8 mouse cellular contexts compared by ENCODE assay signal in the genomic region with DNA sequence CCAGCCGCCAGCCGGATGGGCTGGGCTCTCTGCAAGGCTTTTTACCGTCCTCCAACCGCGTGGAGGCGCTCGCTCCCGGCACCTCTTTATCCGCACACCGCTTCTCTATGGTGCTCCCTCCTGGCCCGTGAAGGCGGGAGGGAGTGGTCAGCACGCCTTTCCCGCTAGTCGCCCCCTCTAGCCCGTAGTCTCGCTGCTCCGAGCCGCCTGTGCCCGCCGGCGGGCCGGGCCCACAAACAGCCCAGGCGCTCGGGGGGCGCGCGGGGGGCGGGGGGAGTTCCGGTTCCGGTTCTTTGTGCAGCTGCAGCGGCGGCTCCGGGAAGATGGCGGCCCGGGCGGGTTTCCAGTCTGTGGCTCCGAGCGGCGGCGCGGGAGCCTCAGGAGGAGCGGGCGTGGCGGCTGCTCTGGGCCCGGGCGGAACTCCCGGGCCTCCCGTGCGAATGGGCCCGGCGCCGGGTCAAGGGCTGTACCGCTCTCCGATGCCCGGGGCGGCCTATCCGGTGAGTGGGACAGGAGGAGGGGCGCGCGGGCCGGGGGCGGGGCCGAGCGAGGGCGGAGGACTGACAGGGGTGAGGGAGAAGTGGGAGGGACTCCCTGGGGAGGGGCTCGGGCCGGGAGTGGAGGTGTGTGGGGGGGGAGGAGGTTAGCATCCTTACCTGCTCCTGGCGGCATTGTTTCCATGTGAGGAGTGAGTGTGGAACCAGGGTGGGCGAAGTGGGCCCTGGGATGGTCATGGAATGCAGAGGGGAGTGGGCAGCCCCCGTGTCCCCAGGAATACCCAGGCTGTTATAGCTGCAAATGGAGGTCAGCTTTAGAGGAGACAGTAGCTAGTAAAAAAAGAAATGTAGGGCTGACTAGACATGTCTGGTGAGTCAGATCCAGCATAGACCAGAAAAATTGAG. TPM values are rescaled to one million over a fixed set of nuclear protein-coding genes. Genes with fewer than 3 reads are reported as not detected.
DNase-seq lines count a peak whose midpoint lies in the region; ATAC-seq and TF ChIP-seq lines count a peak whose summit lies in the region.

A gene (plus strand): TSS at position 131 of the 902 bp plus-strand sequence.

- WGBS in forebrain, postnatal 0 days = under 1% methylated on average over 65 of the region's 71 CpGs
- under 1% methylated on average over 67 of the region's 71 CpGs for WGBS in lung, embryonic 15.5 days

- no peaks in the 10 kb centered on the region for H3K9me3 ChIP-seq in G1E (replicated peaks)
- H3K9me3 ChIP-seq in forebrain, postnatal 0 days (ENCODE audit: low read length) = no peaks in the 10 kb centered on the region
- H3K9me3 ChIP-seq in lung, embryonic 15.5 days = no peaks in the 10 kb centered on the region

- H3K4me3 ChIP-seq in G1E (ENCODE audit: low read depth, low read length) = peak within 1 kb of the TSS; percentile 77
- peak within 1 kb of the TSS; percentile 97 for H3K4me3 ChIP-seq in forebrain, postnatal 0 days (ENCODE audit: low read depth, low read length)
- H3K4me3 ChIP-seq in lung, embryonic 15.5 days = peak within 1 kb of the TSS; percentile 85

- TF ChIP-seq CTCF in G1E (IDR thresholded peaks at IDR 0.05; ENCODE audit: low read depth, low read length) = peak; percentile 51
- peak; percentile 90 for TF ChIP-seq CTCF in forebrain, postnatal 0 days (IDR thresholded peaks at IDR 0.05; ENCODE audit: low read depth)

- H3K9ac ChIP-seq in forebrain, postnatal 0 days = peak within 1 kb of the TSS; percentile 97
- peak within 1 kb of the TSS; percentile 99 for H3K9ac ChIP-seq in lung, embryonic 15.5 days

- H3K27ac ChIP-seq in forebrain, postnatal 0 days (ENCODE audit: low read depth, low read length) = peak within 1 kb of the TSS; percentile 98
- H3K27ac ChIP-seq in lung, embryonic 15.5 days = peak within 1 kb of the TSS; percentile 97

- H3K27me3 ChIP-seq in G1E (ENCODE audit: insufficient read depth, low read length) = 0 out of 2 replicates have a peak, but pooled peaks cover 3% of the 10 kb centered on the region
- no peaks in the 10 kb centered on the region for H3K27me3 ChIP-seq in forebrain, postnatal 0 days (ENCODE audit: insufficient read depth, low read length)
- no peaks in the 10 kb centered on the region; the same call in 1 of the 2 replicates for H3K27me3 ChIP-seq in lung, embryonic 15.5 days

- peak; percentile 89 for ATAC-seq in G1E (ENCODE audit: extremely low read depth, insufficient number of reproducible peaks, low FRiP score, poor library complexity, severe bottlenecking)
- ATAC-seq in forebrain, postnatal 0 days = peak; percentile 97
- ATAC-seq in lung, embryonic 15.5 days (ENCODE audit: borderline replicate concordance, extremely low read depth, low FRiP score, low TSS enrichment) = peak; percentile 95

- DNase-seq in G1E (ENCODE audit: low spot score) = peak; percentile 91
- peak; percentile 94 to 98 for DNase-seq in cerebellum, adult 18-20 months
- DNase-seq in forebrain, postnatal 0 days = peak; percentile 98
- DNase-seq in heart, postnatal 4 days = peak; percentile 97
- DNase-seq in layer of hippocampus, adult 8-10 months (ENCODE audit: low spot score in 2 of 2) = peak; percentile 93 to 95
- DNase-seq in ovary, adult 18-20 months (ENCODE audit: low spot score) = peak; percentile 90
- peak; percentile 90 for DNase-seq in thymus, postnatal 0 days (ENCODE audit: low spot score)

- peaks cover 38% of the 10 kb centered on the region for H3K4me1 ChIP-seq in G1E (ENCODE audit: insufficient read depth, low read depth, low read length)
- H3K4me1 ChIP-seq in forebrain, postnatal 0 days (ENCODE audit: insufficient read depth) = peaks cover 20% of the 10 kb centered on the region
- H3K4me1 ChIP-seq in lung, embryonic 15.5 days = peaks cover 23% of the 10 kb centered on the region

- H3K4me2 ChIP-seq in forebrain, postnatal 0 days (ENCODE audit: low read depth) = peak within 1 kb of the TSS; percentile 83
- peak within 1 kb of the TSS; percentile 76 for H3K4me2 ChIP-seq in lung, embryonic 15.5 days

- H3K36me3 ChIP-seq in G1E (replicated peaks) = peaks cover 37% of the 10 kb centered on the region
- peaks cover 46% of the 10 kb centered on the region for H3K36me3 ChIP-seq in forebrain, postnatal 0 days (ENCODE audit: insufficient read depth)
- peaks cover 26% of the 10 kb centered on the region for H3K36me3 ChIP-seq in lung, embryonic 15.5 days

RNA-seq across cellular contexts. Expression of the gene that starts here (rescaled TPM):
- total RNA-seq in G1E (2014; fragmentation: Nextera tagmentation) = 43.3 and 50.9 TPM in 2 replicates
- 11.4 and 12.0 TPM in 2 replicates for total RNA-seq in G1E (2017)
- polyA plus RNA-seq in G1E (2012) = 45.3 and 69.1 TPM in 2 replicates
- 89.7 and 90.1 TPM in 2 replicates for total RNA-seq in forebrain, postnatal 0 days (2014; rRNA removed)
- 93.6 and 107 TPM in 2 replicates for polyA plus RNA-seq in forebrain, postnatal 0 days (2015; fragmentation: Nextera tagmentation; extraction: Ambion mirVana)
- 10 to 100 TPM; 46.5 to 47.7 TPM for total RNA-seq in heart, postnatal 4 days (2021)
- 100 to 1,000 TPM; 106 to 125 (median 113) TPM for total RNA-seq in layer of hippocampus, adult 8-10 months (2022)
- 41.1 and 50.7 TPM in 2 replicates for polyA plus RNA-seq in lung, embryonic 15.5 days (2015; fragmentation: Nextera tagmentation; extraction: Ambion mirVana)
- polyA plus RNA-seq in thymus, postnatal 0 days (2015; fragmentation: Nextera tagmentation; extraction: Ambion mirVana) = 36.3 and 41.1 TPM in 2 replicates

Comparison
In these comparisons a context has a peak if more than half of its experiments do, and no peak if none do; other contexts are left out.
1. Peak in every context shown above with its lines: DNase-seq, ATAC-seq, H3K4me3 ChIP-seq and H3K27ac ChIP-seq.